Mouse (Mus musculus) ovary, postnatal 10 days (tissue): ENCODE measurements around the gene Gm42688.

ENCODE experiments used
- DNase-seq: peaks from one replicate; pipeline ENCODE4 v3.0.0; 2022; ENCODE audit warnings: low spot score

Gm42688 gene

GRCm38 (mm10) chr6:83084477-83084876, 16.9 kb upstream of the Gm42688 start:
- no peak for DNase-seq

GRCm38 (mm10) chr6:83086121-83087035, 15.0 kb upstream of the Gm42688 start, which contains the start of gene Lbx2:
Gene Lbx2, plus strand, starts transcription at chr6:83086367.
- no peak for DNase-seq

GRCm38 (mm10) chr6:83087205-83087925, 14.1 kb upstream of the Gm42688 start:
- DNase-seq, result no peak

- DNase-seq, result no peak
Measured at GRCm38 (mm10) chr6:83087926-83088260, 13.5 kb upstream of the Gm42688 start.

GRCm38 (mm10) chr6:83092416-83093127, 8.8 kb upstream of the Gm42688 start:
- DNase-seq, result no peak

GRCm38 (mm10) chr6:83095968-83096367, 5.4 kb upstream of the Gm42688 start:
- DNase-seq, result no peak

GRCm38 (mm10) chr6:83098411-83098810, 3.0 kb upstream of the Gm42688 start:
- no peak for DNase-seq

- DNase-seq, result no peak
Measured at GRCm38 (mm10) chr6:83101688-83102556, 505 bp downstream of the Gm42688 start.

- DNase-seq, result no peak
Measured at GRCm38 (mm10) chr6:83103130-83103650, 1.8 kb downstream of the Gm42688 start.

GRCm38 (mm10) chr6:83104158-83104557, 2.7 kb downstream of the Gm42688 start:
- no peak for DNase-seq

GRCm38 (mm10) chr6:83107566-83108400, 6.4 kb downstream of the Gm42688 start:
- no peak for DNase-seq

- peak; percentile 78 for DNase-seq
Measured at GRCm38 (mm10) chr6:83108762-83109668, 7.6 kb downstream of the Gm42688 start, which contains the start of gene Mrpl53. Gene Mrpl53, plus strand, starts transcription at chr6:83109040.

- DNase-seq, result no peak
Measured at GRCm38 (mm10) chr6:83111510-83112136, 10.2 kb downstream of the Gm42688 start.

GRCm38 (mm10) chr6:83115011-83115671, 13.7 kb downstream of the Gm42688 start, which contains the start of gene Mogs:
Gene Mogs, plus strand, starts transcription at chr6:83115496.
- DNase-seq, result peak; percentile 83

- no peak for DNase-seq
Measured at GRCm38 (mm10) chr6:83115682-83116372, 14.4 kb downstream of the Gm42688 start.

- no peak for DNase-seq
Measured at GRCm38 (mm10) chr6:83116373-83117164, 15.2 kb downstream of the Gm42688 start.

GRCm38 (mm10) chr6:83117165-83117438, 15.7 kb downstream of the Gm42688 start:
- DNase-seq, result no peak
